Mouse (Mus musculus) gonadal fat pad, adult 2 months (tissue): Measurements from ENCODE around the gene Plpp7. TPM values are rescaled to one million over a fixed set of nuclear protein-coding genes. Genes with fewer than 3 reads are reported as not detected.

Experiments used
- DNase-seq: peaks from one replicate; pipeline ENCODE4 v3.0.0-alpha.2; 2012; ENCODE audit warnings: low read depth
- polyA plus RNA-seq: library from polyadenylated mRNA; depleted of rRNA; stranded (reverse); fragments of >200 nt; gene quantifications from 2 replicates; pipeline ENCODE4 v1.2.3, GENCODE M21; 2012

The Plpp7 gene
- polyA plus RNA-seq, 1 experiment, result 3.3 TPM

DNA sequence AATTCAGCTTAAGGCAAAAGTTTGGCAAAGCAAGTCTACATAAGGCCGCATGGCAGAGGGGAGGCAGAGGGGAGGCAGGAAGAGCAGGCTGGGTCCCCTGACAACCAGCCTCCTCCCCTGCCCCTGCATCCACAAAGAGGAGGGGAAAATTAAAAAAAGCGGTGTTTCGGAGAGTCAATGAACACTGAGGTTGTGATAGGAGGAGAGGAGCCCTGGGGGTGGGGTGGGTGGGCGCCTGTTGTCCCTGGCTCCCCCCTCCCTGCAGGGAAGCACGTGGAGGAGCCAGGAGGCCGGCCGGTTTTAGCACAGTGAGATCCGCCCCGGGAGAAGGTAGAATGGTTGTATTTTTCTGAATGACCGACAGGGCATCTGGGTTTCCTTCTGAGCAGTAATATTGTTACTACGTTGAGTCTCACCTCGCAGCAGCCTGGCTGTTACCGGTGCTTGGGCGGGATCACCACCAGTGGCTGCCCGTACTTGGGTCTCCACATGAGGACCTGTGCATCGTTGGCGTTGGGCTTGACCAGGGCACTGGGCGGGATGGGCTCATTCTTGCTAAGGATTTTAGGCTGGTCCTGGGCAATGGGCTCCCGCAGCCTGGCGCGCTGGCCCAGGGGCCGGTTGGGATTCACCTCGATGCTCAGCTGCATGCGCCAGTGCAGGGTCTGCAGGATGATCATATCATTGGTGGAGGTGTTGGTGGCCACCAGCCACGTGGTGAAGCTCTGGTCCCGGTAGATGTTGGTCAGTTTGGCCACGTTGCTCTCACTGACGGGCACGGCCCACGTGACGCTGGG is 26.3 kb upstream of the Plpp7 start:
- no peak for DNase-seq

GRCm38 (mm10) chr2:32070747-32071146 is 24.6 kb upstream of the Plpp7 start:
- DNase-seq, result no peak

- DNase-seq, result peak; percentile 19
Observed at GRCm38 (mm10) chr2:32074404-32074803, 20.9 kb upstream of the Plpp7 start.

GRCm38 (mm10) chr2:32075368-32075767 is 20.0 kb upstream of the Plpp7 start:
- no peak for DNase-seq

- no peak for DNase-seq
Observed at GRCm38 (mm10) chr2:32077744-32078143, 17.6 kb upstream of the Plpp7 start.

GRCm38 (mm10) chr2:32078522-32078921 is 16.8 kb upstream of the Plpp7 start:
- DNase-seq, result no peak

DNA sequence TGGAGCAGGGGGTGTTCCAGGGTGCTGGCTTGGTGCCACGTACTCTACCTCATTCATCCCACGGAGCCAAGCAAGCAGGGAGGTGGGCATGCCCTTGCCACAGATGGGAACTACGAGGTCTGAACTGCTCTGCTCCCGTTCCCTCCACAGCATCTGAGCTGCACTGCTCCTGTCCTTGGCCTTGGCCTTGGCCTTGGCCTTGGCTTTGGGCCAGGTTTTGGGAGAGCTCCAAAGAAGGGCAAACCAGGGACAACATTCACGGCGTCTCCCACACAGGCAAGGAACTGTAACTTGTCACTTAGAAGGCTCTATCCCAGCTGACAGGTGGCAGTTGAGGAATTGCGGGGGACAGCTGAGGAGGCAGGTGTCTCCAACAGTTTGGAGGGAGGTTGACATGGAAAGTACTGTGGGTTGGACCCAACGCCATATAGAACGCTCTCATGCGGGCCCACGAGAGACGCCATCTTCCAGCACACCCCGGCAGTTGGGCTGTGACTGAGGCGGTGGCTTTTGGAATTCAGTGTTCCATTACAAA is 16.1 kb upstream of the Plpp7 start:
- DNase-seq, result no peak

GRCm38 (mm10) chr2:32080681-32081080 is 14.6 kb upstream of the Plpp7 start:
- no peak for DNase-seq

- no peak for DNase-seq
Observed at GRCm38 (mm10) chr2:32081296-32081929, 13.9 kb upstream of the Plpp7 start.

- DNase-seq, result no peak
Observed at GRCm38 (mm10) chr2:32082229-32082628, 13.1 kb upstream of the Plpp7 start.

DNA sequence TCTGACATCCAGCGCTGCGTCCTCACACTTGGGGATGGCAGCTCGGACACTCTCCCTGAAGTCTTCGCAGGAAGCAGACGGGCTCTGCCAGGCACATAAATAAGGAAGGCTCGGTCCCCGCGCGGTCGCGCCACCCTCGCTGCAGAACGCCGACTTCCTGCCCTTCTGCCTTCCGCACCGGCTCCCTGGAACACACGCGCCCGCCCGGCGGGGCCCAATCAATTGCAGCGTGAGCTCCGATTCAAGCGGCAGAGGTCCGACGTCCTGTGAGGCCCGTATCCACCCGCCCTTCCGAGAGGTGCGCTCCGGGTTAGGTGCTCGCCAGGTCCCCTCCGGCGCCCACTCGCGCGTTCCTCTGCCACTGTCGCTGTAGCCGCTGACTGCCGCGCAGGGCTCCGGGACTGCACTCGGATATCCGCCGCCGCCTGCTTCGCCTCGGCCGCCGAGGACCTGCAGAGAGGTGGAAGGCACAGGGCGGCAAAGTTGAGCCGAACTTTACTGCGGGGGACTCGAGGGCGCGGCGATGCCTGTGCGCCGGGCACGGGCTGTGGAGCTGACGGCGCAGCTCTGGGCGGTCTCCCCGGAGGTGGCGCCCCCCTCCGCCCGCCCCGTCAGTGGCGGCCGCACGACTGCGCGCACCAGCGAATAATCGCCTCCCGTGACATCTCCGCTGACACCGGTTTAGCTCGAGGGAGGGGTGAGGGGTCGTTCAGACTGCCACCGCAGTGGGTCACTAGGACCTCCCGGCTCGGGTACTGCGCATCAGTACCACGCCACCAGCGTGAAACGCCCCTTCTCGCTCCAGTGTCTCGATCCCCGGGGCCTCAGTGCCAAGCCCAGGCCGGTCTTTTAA is 11.9 kb upstream of the Plpp7 start:
- no peak for DNase-seq

- no peak for DNase-seq
Observed at GRCm38 (mm10) chr2:32084111-32084871, 11.0 kb upstream of the Plpp7 start, which contains the start of gene Fam78a. Fam78a (minus strand) TSS chr2:32084857.

- DNase-seq, result no peak
Observed at GRCm38 (mm10) chr2:32084872-32085199, 10.5 kb upstream of the Plpp7 start.

GRCm38 (mm10) chr2:32085231-32085630 is 10.1 kb upstream of the Plpp7 start:
- DNase-seq, result no peak

DNA sequence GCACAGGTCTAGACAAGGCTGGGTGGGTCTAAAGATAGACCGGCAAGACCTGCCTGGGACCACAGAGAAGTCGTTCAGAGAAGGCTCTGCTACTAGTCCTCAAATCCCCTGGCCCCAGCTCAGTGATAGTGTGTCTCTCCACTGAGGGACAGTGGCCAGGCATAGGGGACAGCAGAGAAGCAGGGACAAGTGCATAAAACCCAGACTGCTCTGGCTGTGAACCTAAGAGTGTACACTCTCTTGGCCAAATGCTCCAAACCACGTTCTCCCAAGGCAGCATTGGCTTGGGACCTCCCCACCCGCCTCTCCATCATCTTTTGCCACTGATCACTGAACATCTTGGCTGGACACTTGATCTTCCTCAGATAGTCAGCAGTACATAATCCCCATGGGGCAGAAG is 7.7 kb upstream of the Plpp7 start:
- DNase-seq, result no peak

DNA sequence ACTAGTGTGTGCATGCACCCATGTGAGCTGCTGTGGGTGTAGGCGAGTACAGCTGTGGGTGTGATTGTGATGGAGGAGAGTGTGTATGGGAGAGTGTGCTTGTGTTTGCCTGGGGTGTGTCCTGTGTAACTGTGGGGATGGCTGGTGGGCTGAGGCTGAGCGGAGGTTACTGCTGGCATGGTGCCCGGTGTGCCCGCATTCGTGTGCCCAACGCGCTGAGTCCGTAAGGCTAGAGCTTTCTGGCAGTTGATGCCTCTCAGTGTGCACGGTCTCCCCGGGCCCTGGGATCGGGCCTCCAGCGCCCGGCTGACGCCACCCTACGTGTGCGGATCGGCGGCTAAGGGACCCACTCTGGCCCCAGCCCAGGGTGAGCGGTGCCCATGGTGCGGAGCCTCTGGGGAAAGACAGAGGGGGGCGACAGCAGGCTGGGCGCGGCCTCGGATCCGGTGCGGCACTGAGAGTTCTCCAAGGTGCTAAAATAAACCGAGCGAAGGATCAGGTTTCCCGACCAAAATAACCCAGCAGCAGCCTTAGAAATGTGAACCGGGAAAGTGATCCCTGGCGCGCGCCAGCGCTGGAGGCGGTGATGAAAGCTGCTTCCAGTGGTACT is 6.9 kb upstream of the Plpp7 start:
- no peak for DNase-seq

DNA sequence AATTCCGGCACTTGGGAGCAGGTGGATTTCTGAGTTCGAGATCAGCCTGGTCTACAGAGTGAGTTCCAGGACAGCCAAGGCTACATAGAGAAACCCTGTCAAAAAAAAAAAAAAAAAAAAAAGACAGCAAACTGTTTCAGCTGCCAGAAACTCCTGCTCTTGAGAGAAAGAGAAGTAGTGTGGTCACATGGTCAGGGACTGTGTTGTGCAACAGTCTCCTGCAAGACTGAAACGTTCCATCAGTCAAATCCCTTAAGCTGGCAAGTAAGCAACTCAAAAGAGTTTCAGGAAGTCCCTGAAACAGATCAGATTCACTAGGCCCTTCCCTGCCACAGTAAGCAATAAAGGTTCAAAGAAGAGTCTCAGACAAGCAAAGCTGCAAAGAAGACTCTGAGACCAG is 5.7 kb upstream of the Plpp7 start:
- peak; percentile 9 for DNase-seq

- no peak for DNase-seq
Observed at GRCm38 (mm10) chr2:32090145-32090544, 5.2 kb upstream of the Plpp7 start.

GRCm38 (mm10) chr2:32091956-32092355 is 3.4 kb upstream of the Plpp7 start:
- no peak for DNase-seq

GRCm38 (mm10) chr2:32094001-32094707 is 1.2 kb upstream of the Plpp7 start:
- DNase-seq, result no peak

- no peak for DNase-seq
Observed at GRCm38 (mm10) chr2:32096122-32096420, 743 bp downstream of the Plpp7 start.
